ENCODE assay signal across 9 mouse cellular contexts in the genomic region with DNA sequence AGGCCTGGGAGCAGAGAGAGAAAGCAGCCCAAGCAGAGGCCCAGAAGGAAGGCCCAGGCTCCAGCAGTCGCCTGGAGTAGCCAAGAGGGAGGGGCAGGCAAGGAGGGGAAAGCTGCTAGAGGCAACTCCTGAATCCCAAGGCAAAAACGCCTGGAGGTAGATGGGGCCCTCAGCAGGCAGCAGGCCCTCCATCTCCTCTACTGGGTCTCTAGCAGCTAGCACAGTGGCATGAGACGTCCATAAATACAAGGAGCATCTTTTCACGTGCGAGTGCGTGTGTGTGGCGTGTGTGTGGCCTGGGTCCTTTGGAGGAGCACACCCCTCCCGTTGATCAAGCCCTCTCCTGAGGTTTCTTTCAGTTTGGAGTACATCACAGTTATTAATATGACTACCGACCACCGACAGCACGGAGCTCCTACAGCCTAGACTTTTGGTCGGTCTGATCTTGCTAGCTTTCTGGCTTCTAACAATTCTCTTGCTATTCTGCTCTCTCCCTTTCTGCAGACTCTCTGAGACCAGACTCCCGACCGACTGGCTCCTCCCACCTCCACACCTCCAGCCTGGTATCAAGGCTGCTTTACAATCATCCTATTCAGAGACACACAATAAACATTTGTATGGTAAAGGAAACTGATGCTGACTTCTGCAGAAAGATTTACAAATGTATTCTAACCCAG. TPM values are rescaled to one million over a fixed set of nuclear protein-coding genes. Genes with fewer than 3 reads are reported as not detected.
A peak's percentile ranks its signal among the peaks of the same experiment; 100 is the strongest.
DNase-seq lines count a peak whose midpoint lies in the region; ATAC-seq and TF ChIP-seq lines count a peak whose summit lies in the region.
"Had no signal": no experiment of that assay in that cellular context is flagged by ENCODE, and none has a peak within 500 bp of the region (broad histone marks: within the 10 kb centered on the region; RNA-seq: fewer than 3 reads in every experiment).

No protein-coding gene starts in this region.

- TF ChIP-seq CTCF in thymus, adult 2 months (IDR thresholded peaks at IDR 0.05; ENCODE audit: borderline replicate concordance, control insufficient read depth, extremely low read depth, insufficient read depth, low read length, poor library complexity) = no peak

- H3K9ac ChIP-seq in limb, embryonic 13.5 days = peak overlapping the region; percentile 53
- H3K9ac ChIP-seq in stomach, embryonic 16.5 days (ENCODE audit: low read length) = peak overlapping the region; percentile 67

- no peaks in the 10 kb centered on the region for H3K36me3 ChIP-seq in thymus, adult 2 months (ENCODE audit: control insufficient read depth, insufficient read depth, low read length)
- H3K36me3 ChIP-seq in limb, embryonic 13.5 days = no peaks in the 10 kb centered on the region
- no peaks in the 10 kb centered on the region for H3K36me3 ChIP-seq in stomach, embryonic 16.5 days (ENCODE audit: control insufficient read depth, insufficient read depth, low read length)

- ATAC-seq in frontal cortex, adult (ENCODE audit: low TSS enrichment) = 0 out of 2 replicates have a peak, but pooled peaks have one; percentile 24
- ATAC-seq in limb, embryonic 13.5 days (ENCODE audit: low FRiP score, low read depth) = peak; percentile 49
- no peak for ATAC-seq in stomach, embryonic 16.5 days (ENCODE audit: insufficient read depth, low FRiP score)

- no peak overlapping the region for H3K4me3 ChIP-seq in thymus, adult 2 months (ENCODE audit: control insufficient read depth, insufficient read depth, low read length)
- H3K4me3 ChIP-seq in limb, embryonic 13.5 days = no peak overlapping the region
- no peak overlapping the region for H3K4me3 ChIP-seq in stomach, embryonic 16.5 days (replicated peaks; ENCODE audit: low read length)

- H3K9me3 ChIP-seq in limb, embryonic 13.5 days = no peaks in the 10 kb centered on the region
- H3K9me3 ChIP-seq in stomach, embryonic 16.5 days (replicated peaks; ENCODE audit: control insufficient read depth, low read length) = no peaks in the 10 kb centered on the region

- no peak for DNase-seq in frontal cortex, postnatal 36 days (ENCODE audit: low spot score in 2 of 2)
- DNase-seq in thymus, adult 2 months = no peak
- no peak for DNase-seq in thymus, postnatal 0 days (ENCODE audit: low spot score)
- no peak for DNase-seq in gastrocnemius, postnatal 10 days
- no peak for DNase-seq in yolk sac, embryonic 10.5 days (ENCODE audit: low spot score)
- DNase-seq: lung, postnatal 14 days had no signal

- 63% methylated on average over 14 of the region's 14 CpGs for WGBS in thymus, adult 2 months
- 6% methylated on average over 14 of the region's 14 CpGs for WGBS in limb, embryonic 13.5 days
- WGBS in stomach, embryonic 16.5 days = 16% methylated on average over 14 of the region's 14 CpGs

- peak overlapping the region; percentile 48 for H3K4me2 ChIP-seq in limb, embryonic 13.5 days (replicated peaks)
- H3K4me2 ChIP-seq in stomach, embryonic 16.5 days (ENCODE audit: low read depth, low read length) = peak overlapping the region; percentile 29; the same call in 1 of the 2 replicates

- no peak for TF ChIP-seq POLR2A in thymus, adult 2 months (IDR thresholded peaks at IDR 0.05; ENCODE audit: control insufficient read depth, extremely low read depth, insufficient read depth, low read length, poor library complexity)

- H3K27me3 ChIP-seq in thymus, adult 2 months (ENCODE audit: control insufficient read depth, insufficient read depth, low read length) = no peaks in the 10 kb centered on the region
- H3K27me3 ChIP-seq in limb, embryonic 13.5 days = no peaks in the 10 kb centered on the region
- no peaks in the 10 kb centered on the region for H3K27me3 ChIP-seq in stomach, embryonic 16.5 days (ENCODE audit: control insufficient read depth, insufficient read depth, low read length)

- H3K27ac ChIP-seq in thymus, adult 2 months (ENCODE audit: control insufficient read depth, insufficient read depth, low read length) = peak overlapping the region; percentile 63
- peak overlapping the region; percentile 90 for H3K27ac ChIP-seq in limb, embryonic 13.5 days
- peak overlapping the region; percentile 92 for H3K27ac ChIP-seq in stomach, embryonic 16.5 days (ENCODE audit: low read length)

- peaks cover 22% of the 10 kb centered on the region for H3K4me1 ChIP-seq in thymus, adult 2 months (replicated peaks; ENCODE audit: control insufficient read depth, insufficient read depth, low read length)
- H3K4me1 ChIP-seq in limb, embryonic 13.5 days = peaks cover 50% of the 10 kb centered on the region
- H3K4me1 ChIP-seq in stomach, embryonic 16.5 days (ENCODE audit: control insufficient read depth, insufficient read depth, low read length) = peaks cover 37% of the 10 kb centered on the region

RNA-seq across cellular contexts. Expression of gene Srsf9, which starts 9.9 kb away (rescaled TPM):
- polyA plus RNA-seq in thymus, adult 2 months (2012; rRNA removed) = 67.6 and 92.9 TPM in 2 replicates
- polyA plus RNA-seq in thymus, postnatal 0 days (2015; fragmentation: Nextera tagmentation; extraction: Ambion mirVana) = 236 and 257 TPM in 2 replicates
- 314 and 331 TPM in 2 replicates for polyA plus RNA-seq in limb, embryonic 13.5 days (2015; fragmentation: Nextera tagmentation; extraction: Ambion mirVana)
- 111 and 127 TPM in 2 replicates for polyA plus RNA-seq in stomach, embryonic 16.5 days (2015; fragmentation: Nextera tagmentation; extraction: Ambion mirVana)
- 10 to 100 TPM; 21.3 to 24.1 TPM for total RNA-seq in gastrocnemius, postnatal 10 days (2021)

RNA-seq across cellular contexts. Expression of gene Dynll1, which starts 16.3 kb away (rescaled TPM):
- 407 and 496 TPM in 2 replicates for polyA plus RNA-seq in thymus, adult 2 months (2012; rRNA removed)
- 1,203 and 1,571 TPM in 2 replicates for polyA plus RNA-seq in thymus, postnatal 0 days (2015; fragmentation: Nextera tagmentation; extraction: Ambion mirVana)
- 1,815 and 1,838 TPM in 2 replicates for polyA plus RNA-seq in limb, embryonic 13.5 days (2015; fragmentation: Nextera tagmentation; extraction: Ambion mirVana)
- polyA plus RNA-seq in stomach, embryonic 16.5 days (2015; fragmentation: Nextera tagmentation; extraction: Ambion mirVana) = 1,419 and 1,514 TPM in 2 replicates
- 100 to 1,000 TPM; 134 to 168 TPM for total RNA-seq in gastrocnemius, postnatal 10 days (2021)

RNA-seq across cellular contexts. Expression of gene Gatc, which starts 23.9 kb away (rescaled TPM):
- polyA plus RNA-seq in thymus, adult 2 months (2012; rRNA removed) = 10.1 and 11.3 TPM in 2 replicates
- 11.6 and 12.5 TPM in 2 replicates for polyA plus RNA-seq in thymus, postnatal 0 days (2015; fragmentation: Nextera tagmentation; extraction: Ambion mirVana)
- 25.7 and 28.3 TPM in 2 replicates for polyA plus RNA-seq in limb, embryonic 13.5 days (2015; fragmentation: Nextera tagmentation; extraction: Ambion mirVana)
- 21.3 and 24.5 TPM in 2 replicates for polyA plus RNA-seq in stomach, embryonic 16.5 days (2015; fragmentation: Nextera tagmentation; extraction: Ambion mirVana)
- total RNA-seq in gastrocnemius, postnatal 10 days (2021) = 10 to 100 TPM; 19.7 to 21.2 TPM

RNA-seq across cellular contexts. Expression of gene Triap1, which starts 23.9 kb away (rescaled TPM):
- polyA plus RNA-seq in thymus, adult 2 months (2012; rRNA removed) = 10.7 and 12.8 TPM in 2 replicates
- polyA plus RNA-seq in thymus, postnatal 0 days (2015; fragmentation: Nextera tagmentation; extraction: Ambion mirVana) = 64.6 and 65.2 TPM in 2 replicates
- polyA plus RNA-seq in limb, embryonic 13.5 days (2015; fragmentation: Nextera tagmentation; extraction: Ambion mirVana) = 58.8 and 62.1 TPM in 2 replicates
- 49.4 and 60.9 TPM in 2 replicates for polyA plus RNA-seq in stomach, embryonic 16.5 days (2015; fragmentation: Nextera tagmentation; extraction: Ambion mirVana)
- total RNA-seq in gastrocnemius, postnatal 10 days (2021) = 10 to 100 TPM; 15.8 to 15.9 TPM

RNA-seq across cellular contexts. Expression of gene Cox6a1, which starts 31.7 kb away (rescaled TPM):
- 2,836 and 2,976 TPM in 2 replicates for polyA plus RNA-seq in thymus, adult 2 months (2012; rRNA removed)
- polyA plus RNA-seq in thymus, postnatal 0 days (2015; fragmentation: Nextera tagmentation; extraction: Ambion mirVana) = 1,056 and 1,106 TPM in 2 replicates
- 677 and 710 TPM in 2 replicates for polyA plus RNA-seq in limb, embryonic 13.5 days (2015; fragmentation: Nextera tagmentation; extraction: Ambion mirVana)
- polyA plus RNA-seq in stomach, embryonic 16.5 days (2015; fragmentation: Nextera tagmentation; extraction: Ambion mirVana) = 927 and 1,043 TPM in 2 replicates
- total RNA-seq in gastrocnemius, postnatal 10 days (2021) = 100 to 1,000 TPM; 164 to 166 TPM
